Mouse (Mus musculus) adrenal gland, adult 2 months (tissue): ENCODE measurements around the gene Cenpl. TPM values are rescaled to one million over a fixed set of nuclear protein-coding genes. Genes with fewer than 3 reads are reported as not detected.
A peak's percentile ranks its signal among the peaks of the same experiment; 100 is the strongest.
"Not testable (repeated sequence)": the region's sequence is repeated elsewhere in the genome, so short reads cannot be mapped to it uniquely, and the experiment has no call there.

Experiments used
- DNase-seq: peaks from one replicate; pipeline ENCODE4 v3.0.0; 2021
- long read RNA-seq: library from polyadenylated mRNA; stranded (forward); transcript quantifications from one replicate; pipeline ENCODE4 v2.0.0, GENCODE M21; 2021
- polyA plus RNA-seq: library from polyadenylated mRNA; depleted of rRNA; stranded (reverse); fragments of >200 nt; gene quantifications from 2 replicates; pipeline ENCODE4 v1.2.3, GENCODE M21; 2012; rRNA removed
- total RNA-seq, 2 experiments: library from RNA; stranded (reverse); gene quantifications; 2 replicates each; pipeline ENCODE4 v1.2.3; 2021

Gene Cenpl
- total RNA-seq (1 to 10 TPM; 1.8 to 2.5 TPM), polyA plus RNA-seq (0.19 and 0.35 TPM in 2 replicates)
- long read RNA-seq, full-length matches to known transcripts, result 3 of 4 reads
- long read RNA-seq, partial matches to known transcripts, result 0 of 4 reads
- long read RNA-seq, other reads (novel, unspliced or antisense), result 1 of 4 reads

GRCm38 (mm10) chr1:161070352-161071271, at the start of gene Cenpl, which contains the start of gene Dars2:
Gene Cenpl (plus strand): TSS chr1:161070713.
Gene Dars2 (minus strand): TSS chr1:161070658.
- peak; percentile 98 for DNase-seq

- peak; percentile 28 for DNase-seq
Observed at GRCm38 (mm10) chr1:161025410-161026210, 44.9 kb upstream of the Cenpl start.

GRCm38 (mm10) chr1:161027196-161027595, 43.3 kb upstream of the Cenpl start:
- no peak for DNase-seq

- DNase-seq, result not testable (repeated sequence)
Observed at GRCm38 (mm10) chr1:161028427-161028826, 42.1 kb upstream of the Cenpl start.

GRCm38 (mm10) chr1:161030058-161030457, 40.5 kb upstream of the Cenpl start:
- DNase-seq, result no peak

- peak; percentile 22 for DNase-seq
Observed at GRCm38 (mm10) chr1:161031881-161032280, 38.6 kb upstream of the Cenpl start.

GRCm38 (mm10) chr1:161032345-161032744, 38.2 kb upstream of the Cenpl start:
- DNase-seq, result peak; percentile 81

GRCm38 (mm10) chr1:161033856-161034434, 36.6 kb upstream of the Cenpl start:
- DNase-seq, result no peak

- peak; percentile 99 for DNase-seq
Observed at GRCm38 (mm10) chr1:161034435-161035280, 35.9 kb upstream of the Cenpl start, which contains the start of gene Zbtb37. Gene Zbtb37 (minus strand): TSS chr1:161034849.

- no peak for DNase-seq
Observed at GRCm38 (mm10) chr1:161035281-161035785, 35.2 kb upstream of the Cenpl start.

GRCm38 (mm10) chr1:161035786-161036404, 34.6 kb upstream of the Cenpl start:
- DNase-seq, result peak; percentile 23

GRCm38 (mm10) chr1:161036411-161036841, 34.1 kb upstream of the Cenpl start:
- peak; percentile 36 for DNase-seq

GRCm38 (mm10) chr1:161037026-161037425, 33.5 kb upstream of the Cenpl start:
- no peak for DNase-seq

- DNase-seq, result no peak
Observed at GRCm38 (mm10) chr1:161037599-161037998, 32.9 kb upstream of the Cenpl start.

- no peak for DNase-seq
Observed at GRCm38 (mm10) chr1:161038004-161038403, 32.5 kb upstream of the Cenpl start.

GRCm38 (mm10) chr1:161038968-161039721, 31.4 kb upstream of the Cenpl start:
- DNase-seq, result no peak

GRCm38 (mm10) chr1:161039741-161040425, 30.6 kb upstream of the Cenpl start:
- DNase-seq, result peak; percentile 41

- peak; percentile 26 for DNase-seq
Observed at GRCm38 (mm10) chr1:161040426-161040770, 30.1 kb upstream of the Cenpl start.

GRCm38 (mm10) chr1:161040855-161041254, 29.7 kb upstream of the Cenpl start:
- DNase-seq, result no peak
